Mouse (Mus musculus) ES-E14 (cell line): ENCODE results near the gene Morn1. TPM values are rescaled to one million over a fixed set of nuclear protein-coding genes. Genes with fewer than 3 reads are reported as not detected.

Experiments
- DNase-seq: peaks from one replicate; pipeline ENCODE4 v3.0.0-alpha.2; 2013; ENCODE audit warnings: low read depth, low spot score
- H3K27ac ChIP-seq: 2 replicates; pipeline ENCODE4 v1.5.1; 2012; ENCODE audit warnings: low read depth, mild to moderate bottlenecking, low read length, moderate library complexity, mixed read lengths; ENCODE audit not compliant: poor library complexity, insufficient read depth, severe bottlenecking
- H3K36me3 ChIP-seq: 2 replicates; pipeline ENCODE4 v1.6.1; 2012; ENCODE audit warnings: mild to moderate bottlenecking, low read length, moderate library complexity, mixed read lengths; ENCODE audit not compliant: control insufficient read depth, poor library complexity, insufficient read depth, severe bottlenecking
- H3K4me1 ChIP-seq, 2 experiments: fragments of 150-350 bp in 1 of 2; sonication (generic) in 1 of 2; 2 replicates each; pipeline ENCODE4 v1.6.1; 2012; ENCODE audit warnings: low read length in 2 of 2, mild to moderate bottlenecking in 1 of 2, mixed read lengths in 1 of 2; ENCODE audit not compliant: control insufficient read depth in 2 of 2, insufficient read depth in 2 of 2, poor library complexity in 1 of 2
- H3K4me3 ChIP-seq, 2 experiments: fragments of 150-350 bp in 1 of 2; sonication (generic) in 1 of 2; 2 replicates each; pipeline ENCODE4 v1.5.1; 2012; ENCODE audit warnings: low read length in 2 of 2, low read depth in 1 of 2, mild to moderate bottlenecking in 1 of 2, mixed read lengths in 1 of 2; ENCODE audit not compliant: insufficient read depth in 1 of 2, poor library complexity in 1 of 2, severe bottlenecking in 1 of 2
- H3K9ac ChIP-seq: 2 replicates; pipeline ENCODE4 v1.6.1; 2012; ENCODE audit warnings: low read depth, mild to moderate bottlenecking, low read length, mixed read lengths; ENCODE audit not compliant: poor library complexity, insufficient read depth, severe bottlenecking
- H3K9me3 ChIP-seq: fragments of 150-350 bp; sonication (generic); 2 replicates; pipeline ENCODE4 v1.6.1; 2012; ENCODE audit warnings: low read depth, mild to moderate bottlenecking, low read length; ENCODE audit not compliant: control insufficient read depth, insufficient read depth
- CHD2 ChIP-seq: IDR thresholded peaks from 2 replicates; pipeline ENCODE4 v1.6.1; 2014; ENCODE audit warnings: mild to moderate bottlenecking, low read depth, low read length, inconsistent platforms
- HCFC1 ChIP-seq: IDR thresholded peaks from 2 replicates; pipeline ENCODE4 v1.6.1; 2012; ENCODE audit warnings: low read length, inconsistent platforms, borderline replicate concordance; ENCODE audit not compliant: insufficient read depth
- MAFK ChIP-seq: IDR thresholded peaks from 2 replicates; pipeline ENCODE4 v1.6.1; 2014; ENCODE audit warnings: mild to moderate bottlenecking, low read depth, low read length, inconsistent platforms; ENCODE audit not compliant: insufficient read depth
- ZC3H11A ChIP-seq: IDR thresholded peaks from 2 replicates; pipeline ENCODE4 v1.6.1; 2012; ENCODE audit warnings: low read depth, mild to moderate bottlenecking, inconsistent platforms, low read length, borderline replicate concordance
- ZNF384 ChIP-seq: IDR thresholded peaks from 2 replicates; pipeline ENCODE4 v1.6.1; 2012; ENCODE audit warnings: low read depth, low read length, inconsistent platforms
- in situ Hi-C, 2 experiments: fragments of 600-800 bp; cut with MboI; formaldehyde crosslinking; loops; one replicate each; pipeline ENCODE4 v1.15.1; 2025; ENCODE audit warnings: low sequenced_read_pairs in 2 of 2, inconsistent platforms in 1 of 2; ENCODE audit not compliant: unreplicated experiment in 2 of 2
- total RNA-seq: library from RNA; depleted of rRNA; stranded (reverse); fragments of 300-350 nt; gene quantifications from 2 replicates; pipeline ENCODE4 v1.2.3, GENCODE M21; 2012

The Morn1 gene
- total RNA-seq, 1 experiment = 3.4 TPM

- Histone ChIP-seq H3K4me3 (no peak overlapping the region), H3K9me3 (no peaks in the 10 kb centered on the region), H3K36me3 (peaks cover 22% of the 10 kb centered on the region; the same call in 1 of the 2 replicates), H3K9ac (no peak overlapping the region), H3K27ac (no peak overlapping the region), H3K4me1 (peaks cover 22 to 34% of the 10 kb centered on the region in 2 experiments)
- no peak for TF ChIP-seq ZC3H11A
- no peak for TF ChIP-seq HCFC1
- TF ChIP-seq ZNF384 = no peak
- no peak for TF ChIP-seq CHD2
- no peak for TF ChIP-seq MAFK
- in situ Hi-C loops = no loop called here
- no peak for DNase-seq
Observed at GRCm38 (mm10) chr4:155153389-155154072, 67.2 kb downstream of the Morn1 start.

DNA sequence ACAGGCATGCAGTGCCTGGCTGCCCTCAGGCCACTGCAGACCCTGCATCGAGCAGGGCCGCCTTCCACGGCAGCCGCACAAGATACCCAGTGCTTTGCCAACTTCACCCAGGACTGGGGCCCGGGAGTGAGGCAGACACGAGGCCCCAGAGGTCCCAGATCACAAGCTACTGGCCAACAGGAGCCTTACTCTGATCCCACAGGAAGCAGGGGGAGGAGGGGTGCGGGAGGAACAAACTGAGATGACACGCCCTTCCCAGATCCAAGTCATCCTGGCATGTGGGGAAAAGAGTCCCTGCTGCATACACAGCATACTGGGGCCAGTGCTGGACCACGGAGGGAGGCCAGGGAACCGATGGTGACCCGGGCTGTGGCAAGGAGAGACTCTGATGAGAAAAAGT lies 68.6 kb downstream of the Morn1 start:
- Histone ChIP-seq H3K36me3 (peaks cover 32% of the 10 kb centered on the region), H3K27ac (no peak overlapping the region), H3K4me3 (no peak overlapping the region), H3K4me1 (peaks cover 21 to 38% of the 10 kb centered on the region in 2 experiments), H3K9me3 (no peaks in the 10 kb centered on the region), H3K9ac (no peak overlapping the region)
- in situ Hi-C loops = no loop called here
- TF ChIP-seq MAFK (no peak), HCFC1 (no peak), ZNF384 (no peak), CHD2 (no peak), ZC3H11A (no peak)
- DNase-seq = no peak

DNA sequence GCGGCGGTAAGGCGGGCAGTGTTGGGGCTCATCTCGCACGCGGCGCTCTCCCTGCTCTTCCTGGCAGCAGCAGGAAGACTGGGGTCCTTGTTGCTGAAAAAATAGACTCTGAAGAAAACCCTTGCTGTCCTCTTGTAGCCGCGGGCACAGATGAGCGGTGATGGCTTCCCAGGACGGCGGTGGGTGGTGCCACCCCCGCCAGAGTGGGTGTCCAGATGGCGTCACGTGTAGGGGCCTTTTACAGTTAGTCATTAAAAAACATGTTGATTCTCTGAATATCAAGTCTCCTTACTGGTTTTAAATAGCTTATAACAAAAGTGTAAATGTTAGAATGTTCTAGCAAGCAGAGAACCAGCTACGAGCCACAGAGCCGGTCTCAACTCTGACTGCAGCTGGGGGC lies 70.4 kb downstream of the Morn1 start:
- in situ Hi-C loops = no loop called here
- H3K4me1 ChIP-seq = peaks cover 22 to 41% of the 10 kb centered on the region in 2 experiments; a peak in 3 of 4 replicates
- H3K4me3 ChIP-seq = no peak overlapping the region
- peaks cover 32% of the 10 kb centered on the region for H3K36me3 ChIP-seq
- no peaks in the 10 kb centered on the region for H3K9me3 ChIP-seq
- H3K27ac ChIP-seq = no peak overlapping the region
- no peak overlapping the region for H3K9ac ChIP-seq
- no peak for DNase-seq
- TF ChIP-seq ZC3H11A = no peak
- no peak for TF ChIP-seq MAFK
- no peak for TF ChIP-seq ZNF384
- TF ChIP-seq CHD2 = no peak
- TF ChIP-seq HCFC1 = no peak

- no peak overlapping the region for H3K27ac ChIP-seq
- no peak for TF ChIP-seq MAFK
- no peak for TF ChIP-seq ZNF384
- no peak for TF ChIP-seq ZC3H11A
- TF ChIP-seq CHD2 = no peak
- TF ChIP-seq HCFC1 = no peak
- H3K4me1 ChIP-seq = peaks cover 27 to 48% of the 10 kb centered on the region in 2 experiments; a peak in 3 of 4 replicates
- H3K9me3 ChIP-seq = no peaks in the 10 kb centered on the region
- H3K9ac ChIP-seq = no peak overlapping the region; the same call in 1 of the 2 replicates
- H3K4me3 ChIP-seq = no peak overlapping the region
- peaks cover 32% of the 10 kb centered on the region for H3K36me3 ChIP-seq
- in situ Hi-C loops = no loop called here
- no peak for DNase-seq
Observed at GRCm38 (mm10) chr4:155157871-155158542, 71.6 kb downstream of the Morn1 start.
